Mouse (Mus musculus) adrenal gland, postnatal 36 days (tissue): ENCODE data around the gene Pttg1ip. TPM values are rescaled to one million over a fixed set of nuclear protein-coding genes. Genes with fewer than 3 reads are reported as not detected.

ENCODE experiments used
- DNase-seq, 2 experiments: peaks; one replicate each; pipeline ENCODE4 v3.0.0; 2021; ENCODE audit warnings: mixed read lengths in 1 of 2
- microRNA-seq: library from miRNA; unstranded; fragments of <30 nt; microRNA quantifications from one replicate; pipeline ENCODE4 v1.2.0, GENCODE M21; 2021
- total RNA-seq, 2 experiments: library from RNA; stranded (reverse); gene quantifications; 2 replicates each; pipeline ENCODE4 v1.2.3; 2021

Gene Pttg1ip
- total RNA-seq, 2 experiments from 2014 or later, result 197 to 219 TPM

DNA sequence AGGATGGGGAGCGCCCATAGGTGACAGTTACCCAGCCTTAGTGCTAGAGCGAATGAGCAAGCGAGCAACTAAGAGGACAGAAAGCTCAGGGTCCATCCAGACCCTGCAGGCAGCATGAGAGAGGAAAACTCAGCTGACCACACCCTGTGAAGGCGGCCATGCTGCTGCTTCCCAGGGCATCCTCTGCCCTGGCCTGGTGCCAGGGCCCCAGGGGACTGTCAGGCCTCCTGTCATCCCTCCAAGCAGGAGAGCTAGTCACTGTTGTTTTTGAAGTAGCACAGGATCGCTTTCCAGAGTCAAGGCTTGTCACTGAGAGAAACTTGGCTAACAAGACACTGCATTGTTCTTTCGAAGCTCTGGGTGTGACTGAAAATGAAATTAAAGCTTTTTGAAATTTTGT lies 57.4 kb downstream of the Pttg1ip start:
- DNase-seq, result peak; percentile 28 to 58

DNA sequence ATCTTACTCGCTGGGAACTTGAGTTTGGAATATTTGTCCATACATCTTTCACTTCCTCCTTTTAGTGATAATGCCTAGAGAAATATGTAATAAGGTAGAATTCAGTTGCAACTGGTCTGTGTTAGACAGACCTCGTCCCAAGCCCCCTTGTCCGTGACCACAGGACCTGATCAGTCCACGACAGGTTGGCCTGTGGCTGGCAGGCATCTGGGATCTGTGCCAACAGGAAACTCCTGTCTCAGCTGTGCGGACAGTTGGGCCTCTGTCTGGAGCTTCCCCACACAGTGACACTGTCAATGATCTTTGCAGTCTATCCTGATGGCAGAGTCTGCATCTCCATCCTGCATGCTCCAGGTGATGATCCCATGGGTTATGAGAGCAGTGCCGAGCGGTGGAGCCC lies 61.6 kb downstream of the Pttg1ip start:
- DNase-seq, result no peak

DNA sequence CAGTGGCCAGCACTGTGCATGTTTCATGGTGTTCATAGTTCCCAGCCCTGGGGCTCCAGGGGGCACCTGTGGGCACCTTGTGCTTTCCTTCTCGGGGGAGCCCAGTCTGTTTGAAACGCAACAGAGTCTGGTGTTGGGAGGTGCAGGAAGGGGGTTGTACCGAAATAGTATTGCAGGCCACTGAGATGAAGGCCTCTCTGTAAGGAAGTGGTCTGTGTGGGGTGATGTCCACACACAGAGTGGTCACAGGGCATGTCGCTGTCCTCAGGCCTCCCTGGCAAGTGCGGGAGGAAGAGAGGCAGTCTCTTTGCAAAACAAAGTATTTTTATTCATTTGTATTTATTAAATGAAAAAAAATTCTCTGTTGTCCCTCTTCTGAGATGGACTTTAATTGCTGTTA lies 64.1 kb downstream of the Pttg1ip start:
- no peak for DNase-seq

DNA sequence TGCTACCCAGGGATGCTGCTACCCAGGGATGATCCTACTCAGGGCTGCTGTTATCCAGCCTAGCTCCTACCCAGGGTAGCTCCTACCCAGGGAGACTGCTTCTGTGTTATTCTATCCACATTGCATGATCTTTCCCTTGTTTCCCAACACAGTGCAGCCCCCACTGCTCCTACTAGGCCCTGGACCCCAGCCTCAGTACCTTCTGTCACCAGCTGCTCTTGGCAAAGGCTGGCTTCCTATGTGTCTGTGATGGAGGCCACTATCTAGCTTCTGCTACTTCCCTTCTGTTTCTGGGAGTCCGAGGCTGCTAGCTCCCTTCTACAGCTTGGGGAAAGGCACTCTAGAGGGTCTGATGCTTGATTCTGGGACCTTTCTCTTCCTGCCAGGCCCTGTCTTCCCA lies 65.9 kb downstream of the Pttg1ip start:
- no peak for DNase-seq

DNA sequence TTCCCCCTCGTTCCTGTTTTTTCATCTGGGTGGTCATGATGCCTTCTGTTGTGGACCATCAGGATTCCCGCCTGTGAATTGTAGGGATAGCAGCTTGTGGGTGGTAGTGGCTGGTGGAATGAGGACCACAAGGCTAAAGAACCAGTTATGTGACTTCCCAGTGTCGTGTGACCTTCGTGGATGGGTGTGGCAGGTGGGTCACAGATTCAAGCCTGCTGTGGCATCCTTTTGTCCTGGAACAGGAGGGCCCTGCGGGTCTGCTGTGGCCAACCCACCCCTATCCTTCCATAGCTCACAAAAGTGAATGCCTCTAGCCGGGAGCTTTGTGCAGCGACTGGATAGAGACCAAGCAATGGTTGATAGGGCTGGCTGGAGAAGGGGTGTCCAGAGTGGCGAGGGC lies 66.4 kb downstream of the Pttg1ip start:
- DNase-seq, result no peak

Small RNAs within 50 kb of the gene (microRNA-seq; reads per million reads assigned to microRNA genes)
- 18.2 reads per million, percentile 31 among the genes with 10 or more reads in this experiment for gene Mir1930

Other genes with a start within 250 kb of the Pttg1ip start
- 10 to 100 TPM; 10.8 to 68.2 TPM for gene Adarb1, start 163.4 kb upstream of the Pttg1ip start, total RNA-seq
- 10 to 100 TPM; 19.2 to 25.0 TPM for gene Fam207a, start 65.9 kb upstream of the Pttg1ip start, total RNA-seq
- 1 to 10 TPM; 4.2 to 9.1 TPM for gene Itgb2, start 51.5 kb upstream of the Pttg1ip start, total RNA-seq
- gene Sumo3, start 24.4 kb downstream of the Pttg1ip start, total RNA-seq, result 100 to 1,000 TPM in 1 of 2 experiments, 10 to 100 TPM in 1; 89.0 to 106 TPM
- 10 to 100 TPM; 24.1 to 27.6 TPM for gene Gm49325, start 24.5 kb downstream of the Pttg1ip start, total RNA-seq
- gene Ube2g2, start 40.6 kb downstream of the Pttg1ip start, total RNA-seq, result 10 to 100 TPM; 57.3 to 67.6 TPM
- under 1 TPM; 0.16 to 0.23 TPM for gene Tspear, start 104.8 kb downstream of the Pttg1ip start, total RNA-seq
- gene Gm19402, start 109.0 kb downstream of the Pttg1ip start, total RNA-seq, result not detected
- not detected for gene Gm9508, start 115.5 kb downstream of the Pttg1ip start, total RNA-seq
- gene Gm10272, start 124.9 kb downstream of the Pttg1ip start, total RNA-seq, result not detected
- not detected for gene Gm10024, start 129.7 kb downstream of the Pttg1ip start, total RNA-seq
- gene Gm10142, start 134.1 kb downstream of the Pttg1ip start, total RNA-seq, result not detected
- not detected for gene Krtap12-1, start 138.9 kb downstream of the Pttg1ip start, total RNA-seq
- gene Gm10100, start 144.8 kb downstream of the Pttg1ip start, total RNA-seq, result not detected
- gene Gm18596, start 160.9 kb downstream of the Pttg1ip start, total RNA-seq, result not detected
- gene Gm9736, start 169.6 kb downstream of the Pttg1ip start, total RNA-seq, result not detected
- gene Gm3233, start 178.0 kb downstream of the Pttg1ip start, total RNA-seq, result not detected
- not detected for gene Gm3238, start 189.6 kb downstream of the Pttg1ip start, total RNA-seq
- gene Gm7138, start 195.2 kb downstream of the Pttg1ip start, total RNA-seq, result not detected
- gene Gm3250, start 200.8 kb downstream of the Pttg1ip start, total RNA-seq, result not detected
- gene Gm7137, start 206.5 kb downstream of the Pttg1ip start, total RNA-seq, result not detected
- not detected for gene Gm9639, start 213.4 kb downstream of the Pttg1ip start, total RNA-seq
- gene Gm19668, start 217.4 kb downstream of the Pttg1ip start, total RNA-seq, result not detected
- not detected for gene Gm9507, start 230.1 kb downstream of the Pttg1ip start, total RNA-seq
- not detected for gene Gm2696, start 233.0 kb downstream of the Pttg1ip start, total RNA-seq
- gene Krtap10-4, start 245.4 kb downstream of the Pttg1ip start, total RNA-seq, result not detected